Mouse (Mus musculus) hindbrain, embryonic 10.5 days (tissue): ENCODE measurements around the gene Lcn4. TPM values are rescaled to one million over a fixed set of nuclear protein-coding genes. Genes with fewer than 3 reads are reported as not detected.

Source experiments
- DNase-seq: peaks from one replicate; pipeline ENCODE4 v3.0.0-alpha.2; 2017; ENCODE audit warnings: low spot score
- H3K27ac ChIP-seq: fragments of 300-500 bp; sonication (generic); 2 replicates; pipeline ENCODE4 v1.5.1; 2016; ENCODE audit warnings: mild to moderate bottlenecking, moderate library complexity
- H3K27me3 ChIP-seq: fragments of 300-500 bp; sonication (generic); 2 replicates; pipeline ENCODE4 v1.6.1; 2016; ENCODE audit warnings: mild to moderate bottlenecking; ENCODE audit not compliant: poor library complexity, insufficient read depth, severe bottlenecking
- H3K36me3 ChIP-seq: fragments of 300-500 bp; sonication (generic); 2 replicates; pipeline ENCODE4 v1.6.1; 2016; ENCODE audit warnings: mild to moderate bottlenecking, moderate library complexity
- H3K4me1 ChIP-seq: fragments of 300-500 bp; sonication (generic); replicated peaks from 2 replicates; pipeline ENCODE4 v1.6.1; 2016; ENCODE audit warnings: mild to moderate bottlenecking
- H3K4me3 ChIP-seq: fragments of 300-500 bp; sonication (generic); 2 replicates; pipeline ENCODE4 v1.5.1; 2016; ENCODE audit warnings: mild to moderate bottlenecking, moderate library complexity
- H3K9me3 ChIP-seq: fragments of 300-500 bp; sonication (generic); 2 replicates; pipeline ENCODE4 v1.6.1; 2016; ENCODE audit warnings: mild to moderate bottlenecking, moderate library complexity
- WGBS: fragments of 180-500 bp; shearing (Covaris S2); methylation state at CpG from one replicate; pipeline ENCODE4 v1.1.7; 2016; 5-methylcytosine and 5-hydroxymethylcytosine counted together
- polyA plus RNA-seq: library from polyadenylated mRNA; unstranded; fragments of >200 nt; fragmentation: Nextera tagmentation; extraction: Ambion mirVana; gene quantifications from 2 replicates; pipeline ENCODE4 v1.2.1, GENCODE M21; 2016

Lcn4 gene
- polyA plus RNA-seq, 1 experiment from 2014 or later, result not detected

DNA sequence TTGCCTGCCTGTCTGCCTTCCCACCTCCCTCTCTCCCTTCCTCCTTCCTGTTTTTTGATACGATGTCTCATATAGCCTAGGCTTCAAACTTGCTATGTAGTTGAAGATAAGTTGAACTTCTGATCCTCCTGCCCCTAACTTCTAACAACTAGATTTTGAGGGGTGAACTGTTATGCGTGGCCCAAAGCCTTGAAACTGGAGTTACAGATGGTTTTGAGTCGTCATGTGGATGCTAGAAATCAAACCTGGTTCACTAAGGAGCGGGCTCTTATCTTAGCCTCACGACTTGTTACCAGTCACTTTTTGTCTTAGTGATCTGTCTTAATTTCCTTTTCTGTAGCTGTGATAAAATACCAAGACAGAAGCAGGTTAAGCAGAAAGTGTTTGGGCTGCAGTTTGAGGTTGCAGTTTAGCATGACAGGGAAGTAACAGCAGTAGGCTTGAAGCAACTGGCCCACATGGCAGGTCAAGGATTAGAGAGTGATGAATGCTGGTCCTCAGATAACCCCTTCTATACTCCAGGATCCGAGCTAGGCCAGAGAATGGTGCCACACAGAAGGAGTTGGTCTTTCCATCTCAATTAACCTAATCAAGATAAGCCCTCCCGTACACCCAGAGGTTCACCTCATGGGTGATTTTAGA lies 30.0 kb downstream of the Lcn4 start:
- H3K9me3 ChIP-seq, result no peaks in the 10 kb centered on the region
- H3K4me3 ChIP-seq, result 0 out of 2 replicates have a peak overlapping the region, but pooled peaks have one; percentile 98
- H3K27me3 ChIP-seq, result no peaks in the 10 kb centered on the region
- 86% methylated on average over 7 of the region's 7 CpGs for WGBS
- H3K27ac ChIP-seq, result no peak overlapping the region
- peaks cover 30% of the 10 kb centered on the region for H3K36me3 ChIP-seq
- DNase-seq, result no peak
- peaks cover 31% of the 10 kb centered on the region for H3K4me1 ChIP-seq

DNA sequence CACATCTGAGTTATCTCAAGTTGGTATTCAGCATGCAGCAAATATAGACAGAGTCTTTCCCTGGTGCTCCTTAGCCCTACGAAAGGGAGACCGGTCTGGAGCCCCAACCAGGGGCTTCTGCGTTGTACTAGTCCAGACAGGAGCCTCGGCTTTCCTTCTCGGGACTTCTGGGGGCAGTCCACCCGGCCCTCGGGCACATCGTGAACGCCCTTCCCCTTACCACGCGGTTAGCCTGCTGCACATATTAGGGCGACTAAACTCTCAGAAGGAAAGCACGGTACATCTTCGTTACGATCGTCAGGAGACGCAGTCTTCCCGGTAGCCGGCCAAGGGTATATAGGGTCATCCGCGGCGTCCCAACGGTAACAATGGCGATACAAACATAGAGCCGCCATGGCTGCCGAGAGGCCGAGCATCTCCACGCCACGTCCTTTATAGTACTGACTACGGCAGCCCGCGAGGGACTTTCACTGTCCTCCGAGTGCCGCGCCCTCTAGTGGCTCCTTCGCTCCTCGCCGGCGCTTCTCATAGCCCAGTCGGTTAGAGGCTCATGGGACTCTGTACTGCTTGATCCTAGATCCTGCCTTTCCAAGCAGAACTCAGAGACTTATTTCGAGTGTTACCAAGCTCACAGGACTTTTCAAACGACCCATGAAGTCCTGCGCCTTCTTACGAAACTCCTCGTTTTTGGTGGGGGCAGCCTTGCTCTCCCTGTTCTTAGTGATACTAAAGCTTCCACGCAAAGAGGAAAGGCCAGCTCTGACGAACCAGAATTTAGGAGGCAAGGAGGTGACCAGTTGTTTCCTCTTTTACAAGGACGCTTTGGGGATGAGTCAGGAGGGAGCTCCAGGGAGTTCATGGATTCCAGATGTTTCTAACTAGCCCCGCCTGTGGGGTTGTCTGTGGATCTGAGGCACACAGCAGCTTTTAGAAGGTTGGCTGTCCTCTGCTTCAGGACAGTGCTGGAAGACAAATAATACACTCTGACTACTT lies 30.9 kb downstream of the Lcn4 start:
- Histone ChIP-seq H3K4me1 (peaks cover 35% of the 10 kb centered on the region), H3K9me3 (no peaks in the 10 kb centered on the region), H3K36me3 (peaks cover 40% of the 10 kb centered on the region), H3K27ac (peak overlapping the region; percentile 99), H3K4me3 (peak overlapping the region; percentile 98), H3K27me3 (no peaks in the 10 kb centered on the region)
- DNase-seq, result peak; percentile 96
- 5% methylated on average over 49 of the region's 49 CpGs for WGBS

DNA sequence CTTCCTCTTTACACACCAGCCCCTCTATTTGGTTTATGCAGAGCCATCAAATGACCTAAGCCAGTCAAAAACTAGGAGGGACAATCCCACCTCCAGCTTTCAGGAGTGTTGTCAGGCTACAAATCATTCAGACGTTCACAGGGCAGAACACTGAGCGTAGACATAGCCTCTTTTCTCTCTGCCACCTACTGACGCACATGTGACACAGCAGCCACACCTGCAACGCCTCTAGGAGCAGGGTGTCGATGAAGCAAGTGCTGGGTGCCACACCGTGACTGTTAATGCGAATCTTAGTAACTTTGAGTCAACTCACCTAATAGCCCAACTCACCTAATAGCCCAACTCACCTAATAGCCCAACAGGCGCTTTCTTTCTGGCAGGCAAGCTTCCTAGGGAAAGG lies 32.0 kb downstream of the Lcn4 start:
- H3K27ac ChIP-seq, result peak overlapping the region; percentile 99
- WGBS, result 17% methylated on average over 8 of the region's 8 CpGs

DNA sequence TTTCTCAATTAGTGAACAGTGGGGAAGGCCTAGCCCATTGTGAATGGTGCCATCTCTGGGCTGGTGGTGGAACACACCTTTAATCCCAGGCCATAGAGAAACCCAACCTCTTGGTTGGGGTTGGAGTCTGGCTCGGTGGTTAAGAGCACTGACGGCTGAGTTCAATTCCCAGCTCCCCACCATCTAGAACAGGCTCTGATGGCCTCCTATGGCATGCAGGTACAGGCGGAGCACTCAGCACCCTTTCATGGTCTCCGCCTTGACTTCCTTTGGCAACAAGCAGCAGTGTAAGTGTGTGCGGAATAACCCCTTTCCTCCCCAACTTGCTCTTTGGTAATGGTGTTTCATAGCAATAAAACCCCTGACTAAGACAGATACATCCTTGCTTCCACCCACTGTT lies 32.5 kb downstream of the Lcn4 start:
- Histone ChIP-seq H3K27me3 (no peaks in the 10 kb centered on the region), H3K36me3 (peaks cover 55% of the 10 kb centered on the region), H3K4me1 (peaks cover 48% of the 10 kb centered on the region), H3K4me3 (peak overlapping the region; percentile 98), H3K27ac (0 out of 2 replicates have a peak overlapping the region, but pooled peaks have one; percentile 99), H3K9me3 (no peaks in the 10 kb centered on the region)
- 76% methylated on average over 5 of the region's 5 CpGs for WGBS
- DNase-seq, result no peak

More for the DNA sequence above, 32.0 kb downstream of the Lcn4 start:
- Histone ChIP-seq H3K27me3 (no peaks in the 10 kb centered on the region), H3K4me1 (peaks cover 45% of the 10 kb centered on the region), H3K4me3 (peak overlapping the region; percentile 98), H3K9me3 (no peaks in the 10 kb centered on the region), H3K36me3 (peaks cover 50% of the 10 kb centered on the region)
- peak; percentile 47 for DNase-seq

DNA sequence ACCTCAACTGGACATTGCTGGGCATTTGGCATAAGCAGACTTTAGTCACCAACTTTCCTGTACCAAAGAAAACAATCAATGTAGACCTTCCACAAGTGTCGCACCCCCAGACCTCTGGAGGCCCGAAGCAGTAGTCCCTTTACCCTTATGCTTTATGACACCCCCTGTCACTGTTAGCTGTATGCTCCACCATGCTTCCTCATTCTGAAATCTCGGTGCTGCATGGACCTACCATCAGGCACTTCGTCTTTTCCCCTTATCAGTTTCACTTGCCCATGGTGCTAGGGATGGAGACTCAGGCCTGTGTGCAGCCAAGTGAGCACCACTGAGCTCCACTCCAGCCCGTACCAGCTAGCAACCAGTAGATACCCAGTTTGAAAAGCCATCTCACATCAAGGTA lies 33.0 kb downstream of the Lcn4 start:
- peak overlapping the region; percentile 51; the same call in 1 of the 2 replicates for H3K27ac ChIP-seq
- no peaks in the 10 kb centered on the region for H3K27me3 ChIP-seq
- 89% methylated on average over 5 of the region's 5 CpGs for WGBS
- H3K9me3 ChIP-seq, result no peaks in the 10 kb centered on the region
- H3K36me3 ChIP-seq, result peaks cover 60% of the 10 kb centered on the region
- H3K4me1 ChIP-seq, result peaks cover 52% of the 10 kb centered on the region
- DNase-seq, result no peak
- peak overlapping the region; percentile 98 for H3K4me3 ChIP-seq

DNA sequence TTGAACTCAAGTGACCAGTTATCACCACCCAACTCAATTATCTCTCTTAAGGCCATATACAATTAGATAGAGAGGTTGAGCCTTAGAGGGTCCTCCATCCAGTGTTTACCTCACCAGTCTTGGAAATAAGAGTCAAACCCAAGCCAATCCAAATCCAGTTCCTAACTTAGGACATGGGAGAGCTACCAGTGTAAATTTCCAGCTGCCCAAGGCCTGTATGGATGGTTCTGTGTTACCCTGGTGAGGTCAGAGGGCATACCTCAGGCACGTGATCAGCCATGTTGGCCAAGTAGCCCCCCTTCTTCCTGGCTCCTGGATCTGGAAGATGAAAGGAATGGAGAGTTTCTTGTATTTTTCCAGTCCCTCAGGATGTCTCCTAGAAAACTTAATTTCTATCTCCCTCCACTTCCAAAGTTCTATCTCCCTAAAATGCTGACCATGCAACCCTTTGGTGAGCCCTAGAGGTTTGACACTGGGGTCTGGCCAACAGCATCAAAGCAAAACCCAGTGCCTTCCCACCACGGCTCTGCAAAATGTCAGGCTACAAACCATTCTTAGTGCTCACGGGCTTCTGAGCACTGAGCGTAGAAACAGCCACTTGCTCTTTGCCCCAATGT lies 33.7 kb downstream of the Lcn4 start:
- DNase-seq, result no peak
- H3K27me3 ChIP-seq, result no peaks in the 10 kb centered on the region
- H3K4me1 ChIP-seq, result peaks cover 57% of the 10 kb centered on the region
- H3K36me3 ChIP-seq, result peaks cover 63% of the 10 kb centered on the region
- no peak overlapping the region for H3K27ac ChIP-seq
- peak overlapping the region; percentile 98; the same call in 1 of the 2 replicates for H3K4me3 ChIP-seq
- whole genome bisulfite sequencing, result 87% methylated on average over 4 of the region's 4 CpGs
- no peaks in the 10 kb centered on the region for H3K9me3 ChIP-seq

DNA sequence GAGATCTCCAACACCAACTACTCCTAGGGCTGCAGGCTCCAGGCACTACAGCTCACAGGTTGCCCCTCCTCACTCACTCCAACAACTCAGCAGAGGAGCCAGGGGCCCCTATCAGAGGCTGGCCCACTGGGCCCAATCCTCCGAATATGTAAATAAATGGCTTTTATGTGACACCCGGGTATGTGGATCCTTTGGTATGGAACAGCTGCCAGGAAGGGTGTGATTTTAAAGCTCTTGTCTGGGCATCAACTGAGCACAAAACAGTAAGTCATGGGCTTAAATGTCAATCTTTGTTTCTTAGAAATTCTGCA lies 34.8 kb downstream of the Lcn4 start:
- Histone ChIP-seq H3K9me3 (no peaks in the 10 kb centered on the region), H3K27me3 (no peaks in the 10 kb centered on the region), H3K27ac (no peak overlapping the region), H3K4me1 (peaks cover 57% of the 10 kb centered on the region), H3K36me3 (peaks cover 63% of the 10 kb centered on the region), H3K4me3 (no peak overlapping the region)
- WGBS, result 75% methylated on average over 2 of the region's 2 CpGs
- DNase-seq, result no peak

DNA sequence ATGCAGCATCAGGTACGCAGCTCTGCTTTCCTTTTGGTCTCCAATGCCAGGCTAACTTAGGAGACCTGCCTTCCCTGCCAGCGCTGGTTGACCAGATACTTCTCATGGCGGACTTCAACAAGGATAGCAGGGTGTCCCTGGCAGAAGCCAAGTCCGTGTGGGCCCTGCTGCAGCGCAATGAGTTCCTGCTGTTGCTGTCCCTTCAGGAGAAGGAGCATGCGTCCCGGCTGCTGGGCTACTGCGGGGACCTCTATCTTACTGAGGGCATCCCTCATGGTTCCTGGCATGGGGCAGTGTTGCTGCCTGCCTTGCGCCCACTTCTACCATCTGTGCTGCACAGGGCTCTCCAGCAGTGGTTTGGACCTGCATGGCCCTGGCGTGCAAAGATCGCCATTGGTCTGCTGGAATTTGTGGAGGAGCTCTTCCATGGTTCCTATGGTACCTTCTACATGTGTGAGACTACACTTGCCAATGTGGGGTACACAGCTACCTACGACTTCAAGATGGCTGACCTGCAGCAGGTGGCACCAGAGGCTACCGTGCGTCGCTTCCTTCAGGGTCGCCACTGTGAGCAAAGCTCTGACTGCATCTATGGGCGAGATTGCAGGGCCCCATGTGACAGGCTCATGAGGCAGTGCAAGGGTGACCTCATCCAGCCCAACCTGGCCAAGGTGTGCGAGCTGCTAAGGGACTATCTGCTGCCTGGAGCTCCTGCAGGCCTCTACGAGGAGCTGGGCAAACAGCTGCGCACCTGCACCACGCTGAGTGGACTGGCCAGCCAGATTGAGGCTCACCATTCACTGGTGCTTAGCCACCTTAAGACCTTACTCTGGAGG lies 35.4 kb downstream of the Lcn4 start:
- Histone ChIP-seq H3K4me3 (no peak overlapping the region), H3K36me3 (peaks cover 63% of the 10 kb centered on the region), H3K27ac (no peak overlapping the region), H3K9me3 (no peaks in the 10 kb centered on the region), H3K4me1 (peaks cover 61% of the 10 kb centered on the region), H3K27me3 (no peaks in the 10 kb centered on the region)
- DNase-seq, result no peak
- 76% methylated on average over 21 of the region's 21 CpGs for WGBS

DNA sequence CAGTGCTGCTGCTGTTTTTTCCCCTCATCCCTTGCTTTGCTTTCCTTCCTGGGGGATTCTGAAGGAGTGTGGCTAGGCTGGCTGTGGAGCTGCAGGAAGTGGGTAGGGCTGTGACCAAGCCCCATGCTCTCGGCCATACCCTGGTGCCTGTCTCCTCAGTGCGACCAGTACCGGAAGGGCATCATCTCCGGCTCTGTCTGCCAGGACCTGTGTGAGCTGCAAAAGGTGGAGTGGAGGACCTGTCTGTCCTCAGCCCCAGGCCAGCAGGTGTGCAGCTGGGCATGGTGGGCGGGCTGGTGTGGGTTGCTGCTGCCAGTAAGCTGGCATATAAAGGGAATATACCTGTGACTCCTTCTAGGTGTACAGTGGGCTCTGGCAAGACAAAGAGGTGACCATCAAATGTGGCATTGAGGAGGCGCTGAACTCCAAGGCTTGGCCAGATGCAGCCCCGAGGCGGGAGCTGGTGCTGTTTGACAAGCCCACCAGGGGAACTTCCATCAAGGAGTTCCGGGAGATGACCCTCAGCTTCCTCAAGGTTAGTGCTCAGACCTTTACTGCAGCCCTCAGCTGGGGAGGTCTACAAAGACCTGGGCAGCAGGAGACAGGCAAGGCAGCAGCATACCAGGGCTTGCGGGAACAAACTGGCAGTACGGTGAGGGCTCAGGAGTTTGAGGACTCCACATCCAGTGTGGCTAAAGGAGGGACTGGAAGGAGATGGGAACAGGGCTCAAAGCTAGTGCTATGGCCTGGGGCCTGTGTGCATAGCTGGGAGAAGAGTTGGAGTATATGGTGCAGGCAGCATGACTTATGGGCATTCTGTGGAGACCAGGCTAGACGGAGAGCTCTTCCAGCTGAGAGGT lies 36.2 kb downstream of the Lcn4 start:
- 71% methylated on average over 12 of the region's 12 CpGs for WGBS
- Histone ChIP-seq H3K4me1 (peaks cover 61% of the 10 kb centered on the region), H3K36me3 (peaks cover 63% of the 10 kb centered on the region), H3K27me3 (no peaks in the 10 kb centered on the region), H3K9me3 (no peaks in the 10 kb centered on the region), H3K4me3 (no peak overlapping the region), H3K27ac (no peak overlapping the region)
- no peak for DNase-seq

DNA sequence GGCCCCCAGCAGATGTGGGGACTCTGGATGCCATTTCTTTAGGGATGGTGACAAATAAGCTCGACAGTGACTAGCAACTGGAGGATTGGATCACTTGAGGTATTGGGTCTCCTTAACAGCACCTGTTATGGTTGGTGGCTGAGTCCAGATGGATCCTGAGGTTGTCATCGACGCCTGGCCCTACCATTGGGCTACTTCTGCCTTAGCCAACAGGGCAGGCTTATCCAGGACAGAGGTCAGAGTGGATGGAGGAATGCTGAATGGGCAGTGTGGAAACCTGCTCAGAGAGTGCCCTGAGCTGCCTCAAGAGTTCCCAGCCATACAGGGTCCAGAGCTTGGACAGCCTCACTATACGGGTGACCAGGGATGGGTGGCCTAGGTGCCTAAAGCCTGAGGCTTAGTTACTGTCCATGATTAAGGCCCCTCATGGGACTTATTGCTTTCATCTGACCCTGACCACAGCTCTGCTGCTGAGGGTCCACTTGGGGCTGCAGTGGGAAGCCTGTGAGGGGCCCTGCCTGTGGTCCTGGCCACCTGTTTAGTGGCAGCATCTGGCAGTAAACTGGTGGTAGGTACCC lies 37.0 kb downstream of the Lcn4 start:
- WGBS, result 76% methylated on average over 4 of the region's 4 CpGs
- peaks cover 63% of the 10 kb centered on the region for H3K36me3 ChIP-seq
- H3K27ac ChIP-seq, result no peak overlapping the region

More for the DNA sequence above, 37.0 kb downstream of the Lcn4 start:
- no peak for DNase-seq
- no peak overlapping the region for H3K4me3 ChIP-seq
- no peaks in the 10 kb centered on the region for H3K9me3 ChIP-seq
- peaks cover 66% of the 10 kb centered on the region for H3K4me1 ChIP-seq
- H3K27me3 ChIP-seq, result no peaks in the 10 kb centered on the region
